Mouse (Mus musculus) liver, embryonic 16.5 days (tissue): Measurements from ENCODE around the gene Prx. TPM values are rescaled to one million over a fixed set of nuclear protein-coding genes. Genes with fewer than 3 reads are reported as not detected.
A peak's percentile ranks its signal among the peaks of the same experiment; 100 is the strongest.

Source experiments
- ATAC-seq: fragments of 200-750 bp; cut with Nextera tagmentation; 2 replicates; pipeline ENCODE4 v1.8.0; 2017; ENCODE audit warnings: low read depth, mild to moderate bottlenecking, moderate number of reproducible peaks, moderate library complexity
- H3K27ac ChIP-seq: fragments of 300-500 bp; sonication (generic); 2 replicates; pipeline ENCODE4 v1.5.1; 2014; ENCODE audit warnings: mild to moderate bottlenecking, low read length
- H3K27me3 ChIP-seq: fragments of 300-500 bp; sonication (generic); 2 replicates; pipeline ENCODE4 v1.6.1; 2014; ENCODE audit warnings: low read depth, low read length, mixed read lengths; ENCODE audit not compliant: control insufficient read depth, insufficient read depth
- H3K36me3 ChIP-seq: fragments of 300-500 bp; sonication (generic); 2 replicates; pipeline ENCODE4 v1.6.1; 2014; ENCODE audit warnings: mild to moderate bottlenecking; ENCODE audit not compliant: control insufficient read depth, insufficient read depth
- H3K4me1 ChIP-seq: fragments of 300-500 bp; sonication (generic); 2 replicates; pipeline ENCODE4 v1.6.1; 2014; ENCODE audit warnings: low read depth, low read length, mixed read lengths; ENCODE audit not compliant: control insufficient read depth
- H3K4me2 ChIP-seq: fragments of 300-500 bp; sonication (generic); 2 replicates; pipeline ENCODE4 v1.6.1; 2014; ENCODE audit warnings: low read depth, low read length, mixed read lengths
- H3K4me3 ChIP-seq: fragments of 300-500 bp; sonication (generic); 2 replicates; pipeline ENCODE4 v1.5.1; 2014; ENCODE audit warnings: low read depth, mild to moderate bottlenecking, low read length
- H3K9ac ChIP-seq: fragments of 300-500 bp; sonication (generic); 2 replicates; pipeline ENCODE4 v1.6.1; 2014; ENCODE audit warnings: low read depth, low read length
- H3K9me3 ChIP-seq: fragments of 300-500 bp; sonication (generic); replicated peaks from 2 replicates; pipeline ENCODE4 v1.6.1; 2016; ENCODE audit warnings: low read length; ENCODE audit not compliant: control insufficient read depth
- WGBS: fragments of 180-500 bp; shearing (Covaris S2); extraction: QIAGEN DNeasy Blood & Tissue Kit; methylation state at CpG from one replicate; pipeline ENCODE4 v1.1.7; 2014; ENCODE audit not compliant: insufficient replicate concordance; 5-methylcytosine and 5-hydroxymethylcytosine counted together
- polyA plus RNA-seq: library from polyadenylated mRNA; unstranded; fragments of >200 nt; fragmentation: Nextera tagmentation; extraction: Ambion mirVana; gene quantifications from 2 replicates; pipeline ENCODE4 v1.2.1, GENCODE M21; 2015

Prx gene
- polyA plus RNA-seq, 1 experiment from 2014 or later = 0.74 TPM

DNA sequence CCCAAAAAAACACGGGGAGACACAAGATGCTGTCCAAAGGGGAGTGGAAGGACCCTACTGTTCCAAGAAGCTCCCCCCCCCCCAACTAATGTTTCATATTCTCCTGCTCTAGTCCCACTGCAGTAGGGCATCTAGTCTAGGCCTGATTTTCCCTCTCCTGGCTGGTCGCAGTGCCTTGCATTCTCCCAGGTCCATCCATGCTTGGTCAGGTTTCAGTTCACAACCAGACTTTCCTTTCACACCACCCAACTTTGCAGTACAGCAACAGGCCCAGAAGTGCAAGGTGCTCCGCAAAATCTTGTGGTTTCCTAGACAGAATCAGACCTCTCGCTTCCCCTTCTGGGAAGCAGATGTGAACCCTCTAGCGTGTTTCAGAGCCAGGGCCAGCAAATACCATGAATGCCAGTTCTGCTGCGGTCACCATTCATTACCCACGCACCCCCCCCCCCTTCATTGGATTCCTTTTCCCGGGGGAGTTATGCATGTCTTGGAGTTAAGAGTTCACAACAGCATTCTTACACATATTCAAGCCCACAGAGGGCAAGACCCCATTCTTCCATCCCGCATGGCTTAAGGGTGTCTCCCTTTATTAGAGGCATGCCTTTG, 7.7 kb downstream of the Prx start:
- Histone ChIP-seq H3K9ac (peak overlapping the region; percentile 84), H3K4me3 (peak overlapping the region; percentile 83), H3K9me3 (no peaks in the 10 kb centered on the region), H3K27me3 (no peaks in the 10 kb centered on the region), H3K36me3 (no peaks in the 10 kb centered on the region), H3K4me1 (peaks cover 25% of the 10 kb centered on the region), H3K4me2 (peak overlapping the region; percentile 99), H3K27ac (peak overlapping the region; percentile 100)
- ATAC-seq = no peak
- WGBS = 37% methylated on average over 9 of the region's 9 CpGs

DNA sequence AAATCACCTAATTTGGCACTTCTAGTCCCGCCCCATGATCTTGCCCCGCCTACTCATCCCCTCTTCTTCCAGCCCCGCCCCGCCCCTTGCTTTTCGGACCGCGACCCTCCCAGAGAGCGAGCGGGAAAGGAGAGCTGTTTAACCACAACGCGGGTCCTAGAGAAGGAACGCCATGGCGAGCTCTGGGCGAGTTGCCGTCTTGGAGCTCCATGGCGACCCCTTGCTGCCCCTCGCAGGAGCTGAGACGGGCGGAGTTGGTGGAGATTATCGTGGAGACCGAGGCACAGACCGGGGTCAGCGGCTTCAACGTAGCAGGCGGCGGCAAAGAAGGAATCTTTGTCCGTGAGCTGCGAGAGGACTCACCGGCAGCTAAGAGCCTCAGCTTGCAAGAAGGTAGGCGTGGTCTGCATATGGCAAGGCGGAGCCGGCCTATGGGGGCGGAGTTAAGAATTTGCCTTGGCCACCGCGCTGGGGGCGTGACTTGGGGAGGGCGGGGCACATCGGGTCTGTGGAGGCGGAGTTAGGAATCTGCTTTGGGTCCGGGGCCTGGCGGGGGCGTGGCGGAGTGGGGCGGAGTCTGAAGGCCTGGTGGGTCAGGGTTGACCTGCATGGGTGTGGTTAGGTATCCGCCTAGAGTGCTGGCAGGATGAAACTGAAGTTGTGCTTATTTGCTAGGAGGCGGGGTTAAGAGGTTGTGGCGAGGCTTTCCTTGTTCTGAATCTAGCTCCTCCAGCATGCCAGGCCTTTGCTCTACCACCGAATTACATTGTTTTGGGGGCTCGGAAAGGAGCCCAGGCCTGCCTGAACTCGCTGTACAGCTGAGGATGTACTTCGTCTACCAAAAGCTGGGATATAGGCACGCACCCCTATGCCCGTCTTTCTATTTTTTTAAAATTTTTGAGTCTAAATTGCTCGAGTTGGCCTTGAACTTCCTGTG, 8.9 kb downstream of the Prx start:
- Histone ChIP-seq H3K4me2 (peak overlapping the region; percentile 99), H3K36me3 (no peaks in the 10 kb centered on the region), H3K4me3 (peak overlapping the region; percentile 83), H3K9ac (peak overlapping the region; percentile 84), H3K27me3 (no peaks in the 10 kb centered on the region), H3K4me1 (peaks cover 25% of the 10 kb centered on the region), H3K27ac (peak overlapping the region; percentile 100), H3K9me3 (no peaks in the 10 kb centered on the region)
- under 1% methylated on average over 53 of the region's 54 CpGs for whole genome bisulfite sequencing
- ATAC-seq = peak; percentile 95

DNA sequence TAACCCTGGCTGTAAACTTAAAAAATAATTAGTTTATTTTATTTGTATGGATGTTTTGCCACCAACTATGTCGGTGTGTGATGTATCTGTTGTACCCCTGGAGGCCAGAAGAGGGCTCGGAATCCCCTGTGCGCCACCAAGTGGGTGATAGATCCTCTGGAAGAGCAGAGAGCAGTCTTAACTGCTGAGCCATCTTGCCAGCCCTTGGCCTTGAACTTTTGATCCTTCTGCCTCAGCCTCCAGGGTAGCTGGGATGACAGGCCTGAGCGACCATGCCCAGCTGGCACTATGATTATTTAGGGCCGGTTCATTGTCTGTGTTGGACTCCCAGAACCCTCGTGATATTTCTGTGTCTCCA, 9.5 kb downstream of the Prx start:
- Histone ChIP-seq H3K9me3 (no peaks in the 10 kb centered on the region), H3K4me2 (peak overlapping the region; percentile 99), H3K4me1 (peaks cover 25% of the 10 kb centered on the region), H3K27me3 (no peaks in the 10 kb centered on the region), H3K27ac (peak overlapping the region; percentile 100), H3K9ac (peak overlapping the region; percentile 72), H3K36me3 (no peaks in the 10 kb centered on the region), H3K4me3 (peak overlapping the region; percentile 83)
- ATAC-seq = peak; percentile 77
- 22% methylated on average over 6 of the region's 6 CpGs for WGBS

DNA sequence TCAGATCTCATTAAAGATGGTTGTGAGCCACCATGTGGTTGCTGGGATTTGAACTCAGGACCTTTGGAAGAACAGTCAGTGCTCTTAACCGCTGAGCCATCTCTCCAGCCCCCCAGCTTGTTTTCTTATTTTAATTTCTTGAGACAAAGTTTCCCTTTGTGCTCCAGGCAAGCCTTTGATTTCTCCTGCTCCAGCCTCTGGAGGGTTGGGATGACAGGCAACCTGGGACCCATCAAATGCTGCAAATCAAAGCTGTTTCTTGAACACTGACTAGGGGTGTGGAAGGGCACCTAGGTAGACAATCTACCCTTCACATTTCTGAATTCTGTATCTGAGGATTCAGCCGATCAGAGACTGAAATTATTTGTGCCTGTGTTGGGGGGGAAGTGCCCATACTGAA, 11.7 kb downstream of the Prx start:
- Histone ChIP-seq H3K9me3 (no peaks in the 10 kb centered on the region), H3K36me3 (no peaks in the 10 kb centered on the region), H3K4me1 (peaks cover 25% of the 10 kb centered on the region), H3K27ac (no peak overlapping the region), H3K9ac (no peak overlapping the region), H3K4me2 (no peak overlapping the region), H3K4me3 (no peak overlapping the region), H3K27me3 (no peaks in the 10 kb centered on the region)
- ATAC-seq = no peak
- WGBS = 86% methylated on average over 2 of the region's 2 CpGs

DNA sequence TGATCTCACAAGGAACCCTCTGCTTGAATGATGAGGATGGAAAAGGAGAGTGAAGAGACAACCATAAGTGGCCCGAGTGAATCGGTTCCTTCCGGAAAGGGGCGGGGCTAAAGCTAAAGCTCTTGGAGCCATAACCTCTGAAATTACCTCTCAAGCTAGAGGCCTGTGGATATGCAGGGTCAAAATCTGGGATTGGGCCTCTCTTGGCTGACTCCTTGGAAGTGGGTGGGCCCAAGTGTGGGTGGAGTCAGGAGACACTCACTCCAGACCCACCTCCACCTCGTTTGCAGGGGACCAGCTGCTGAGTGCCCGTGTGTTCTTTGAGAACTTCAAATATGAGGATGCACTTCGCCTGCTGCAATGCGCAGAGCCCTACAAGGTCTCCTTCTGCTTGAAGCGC, 15.8 kb downstream of the Prx start:
- H3K4me3 ChIP-seq = no peak overlapping the region
- H3K9ac ChIP-seq = no peak overlapping the region
- H3K36me3 ChIP-seq = no peaks in the 10 kb centered on the region
- ATAC-seq = no peak
- no peaks in the 10 kb centered on the region for H3K27me3 ChIP-seq
- H3K27ac ChIP-seq = no peak overlapping the region
- WGBS = 71% methylated on average over 9 of the region's 9 CpGs
- no peaks in the 10 kb centered on the region for H3K9me3 ChIP-seq
- no peak overlapping the region for H3K4me2 ChIP-seq
- H3K4me1 ChIP-seq = no peaks in the 10 kb centered on the region

DNA sequence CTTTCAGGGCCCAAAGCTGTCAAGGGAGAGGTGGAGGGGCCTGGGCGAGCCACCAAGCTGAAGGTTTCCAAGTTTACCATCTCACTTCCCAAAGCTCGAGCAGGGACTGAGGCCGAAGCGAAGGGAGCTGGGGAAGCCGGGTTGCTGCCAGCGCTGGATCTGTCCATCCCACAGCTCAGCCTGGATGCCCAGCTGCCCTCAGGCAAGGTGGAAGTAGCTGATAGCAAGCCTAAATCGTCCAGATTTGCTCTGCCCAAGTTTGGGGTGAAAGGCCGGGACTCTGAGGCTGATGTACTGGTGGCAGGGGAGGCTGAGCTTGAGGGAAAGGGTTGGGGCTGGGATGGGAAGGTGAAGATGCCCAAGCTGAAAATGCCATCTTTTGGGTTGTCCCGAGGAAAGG, 19.2 kb downstream of the Prx start:
- H3K4me1 ChIP-seq = no peaks in the 10 kb centered on the region
- H3K9ac ChIP-seq = no peak overlapping the region
- H3K4me3 ChIP-seq = no peak overlapping the region
- H3K4me2 ChIP-seq = no peak overlapping the region
- H3K36me3 ChIP-seq = no peaks in the 10 kb centered on the region
- ATAC-seq = no peak
- WGBS = 60% methylated on average over 9 of the region's 9 CpGs
- no peaks in the 10 kb centered on the region for H3K27me3 ChIP-seq
- H3K9me3 ChIP-seq = no peaks in the 10 kb centered on the region
- H3K27ac ChIP-seq = no peak overlapping the region

DNA sequence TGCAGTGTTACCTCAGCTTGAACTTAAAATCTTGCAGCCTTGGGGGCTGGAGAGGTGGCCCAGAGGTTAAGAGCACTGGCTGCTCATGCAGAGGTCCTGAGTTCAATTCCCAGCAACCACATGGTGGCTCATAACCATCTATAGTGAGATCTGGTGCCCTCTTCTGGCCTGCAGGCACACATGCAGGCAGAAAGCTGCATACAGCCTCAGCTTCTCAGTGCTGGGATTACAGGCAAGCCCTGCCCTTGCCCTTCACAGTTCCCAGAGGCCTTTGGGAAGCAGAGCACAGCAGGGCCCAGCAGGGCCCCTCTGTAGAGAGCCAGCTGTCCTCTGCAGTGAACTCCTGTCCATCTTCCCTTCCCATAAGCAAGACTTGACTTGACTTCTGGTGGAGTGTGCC, 21.0 kb downstream of the Prx start:
- Histone ChIP-seq H3K9ac (no peak overlapping the region), H3K4me3 (no peak overlapping the region), H3K27me3 (no peaks in the 10 kb centered on the region), H3K4me2 (no peak overlapping the region), H3K36me3 (no peaks in the 10 kb centered on the region), H3K27ac (no peak overlapping the region), H3K9me3 (no peaks in the 10 kb centered on the region), H3K4me1 (peaks cover under 1% of the 10 kb centered on the region; the same call in 1 of the 2 replicates)
- no peak for ATAC-seq

DNA sequence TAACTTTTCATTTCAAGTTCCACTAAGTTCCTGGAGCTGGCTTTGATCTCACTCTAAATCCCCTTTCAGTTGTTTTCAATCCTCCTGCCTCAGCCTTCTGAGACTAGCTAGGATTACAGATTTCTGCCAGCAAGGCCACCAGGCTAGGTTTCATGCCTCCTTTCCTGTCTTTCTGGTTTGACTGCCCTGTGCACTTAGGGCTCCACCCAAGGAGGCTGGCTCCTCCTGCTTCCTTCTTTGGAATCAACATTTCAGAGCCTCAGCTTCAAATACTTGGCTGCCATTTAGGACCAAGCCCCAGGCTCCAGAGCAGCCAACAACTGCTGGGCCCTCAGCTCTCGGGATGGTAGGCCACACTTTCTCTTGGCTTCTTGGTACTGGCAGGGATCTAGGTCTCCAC, 21.5 kb downstream of the Prx start:
- 80% methylated on average over 1 of the region's 1 CpGs for WGBS
- no peaks in the 10 kb centered on the region for H3K36me3 ChIP-seq
- peaks cover 5% of the 10 kb centered on the region for H3K4me1 ChIP-seq
- ATAC-seq = no peak
- H3K27me3 ChIP-seq = no peaks in the 10 kb centered on the region
- H3K9me3 ChIP-seq = no peaks in the 10 kb centered on the region
- H3K9ac ChIP-seq = no peak overlapping the region
- no peak overlapping the region for H3K27ac ChIP-seq
- no peak overlapping the region for H3K4me2 ChIP-seq
- no peak overlapping the region for H3K4me3 ChIP-seq

DNA sequence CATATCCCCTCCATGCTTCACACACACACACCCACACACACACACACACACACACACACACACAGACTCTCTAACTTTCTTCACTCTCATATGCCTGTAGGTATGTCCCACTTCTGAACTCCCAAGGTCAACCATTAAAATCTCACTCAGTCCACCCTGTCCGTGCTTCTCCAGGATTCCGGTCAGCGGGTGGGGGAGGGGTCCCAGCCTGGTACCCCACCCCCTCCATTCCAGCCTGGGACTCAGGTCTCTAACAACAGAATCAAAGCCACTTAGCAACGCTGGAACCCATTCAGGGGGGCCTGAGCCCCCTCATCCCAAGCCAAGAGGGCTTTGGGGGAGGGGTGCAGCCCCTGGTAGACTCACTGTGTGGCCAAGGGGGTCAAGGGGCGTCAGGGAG, 23.8 kb downstream of the Prx start, which contains the start of gene Hipk4:
Gene Hipk4 (plus strand): TSS at position 301 of the 400 bp plus-strand sequence.
- H3K9ac ChIP-seq = no peak within 1 kb of the TSS
- no peaks in the 10 kb centered on the region for H3K9me3 ChIP-seq
- peaks cover 16% of the 10 kb centered on the region for H3K4me1 ChIP-seq
- ATAC-seq = no peak
- no peak within 1 kb of the TSS for H3K27ac ChIP-seq
- H3K4me3 ChIP-seq = no peak within 1 kb of the TSS
- no peaks in the 10 kb centered on the region for H3K36me3 ChIP-seq
- WGBS = 62% methylated on average over 5 of the region's 5 CpGs
- no peaks in the 10 kb centered on the region for H3K27me3 ChIP-seq
- H3K4me2 ChIP-seq = no peak within 1 kb of the TSS
